Mouse (Mus musculus) intestine, postnatal 0 days (tissue): ENCODE data around the gene Lce1g. TPM values are rescaled to one million over a fixed set of nuclear protein-coding genes. Genes with fewer than 3 reads are reported as not detected.

Experiments
- ATAC-seq: fragments of 200-750 bp; cut with Nextera tagmentation; 2 replicates; pipeline ENCODE4 v1.8.0; 2017; ENCODE audit warnings: mild to moderate bottlenecking, moderate TSS enrichment, moderate library complexity
- H3K27ac ChIP-seq: fragments of 300-500 bp; sonication (generic); 2 replicates; pipeline ENCODE4 v1.5.1; 2014; ENCODE audit warnings: mild to moderate bottlenecking, low read depth, low read length, moderate library complexity
- H3K27me3 ChIP-seq: fragments of 300-500 bp; sonication (generic); replicated peaks from 2 replicates; pipeline ENCODE4 v1.6.1; 2014; ENCODE audit warnings: low read length, mixed read lengths; ENCODE audit not compliant: control insufficient read depth, insufficient read depth
- H3K36me3 ChIP-seq: fragments of 300-500 bp; sonication (generic); 2 replicates; pipeline ENCODE4 v1.6.1; 2014; ENCODE audit warnings: mild to moderate bottlenecking, moderate library complexity; ENCODE audit not compliant: control insufficient read depth, insufficient read depth
- H3K4me1 ChIP-seq: fragments of 300-500 bp; sonication (generic); replicated peaks from 2 replicates; pipeline ENCODE4 v1.6.1; 2014; ENCODE audit warnings: antibody characterized with exemption, low read length, mixed read lengths; ENCODE audit not compliant: control insufficient read depth, insufficient read depth
- H3K4me2 ChIP-seq: fragments of 300-500 bp; sonication (generic); replicated peaks from 2 replicates; pipeline ENCODE4 v1.6.1; 2014; ENCODE audit warnings: low read depth, mild to moderate bottlenecking, moderate library complexity
- H3K4me3 ChIP-seq: fragments of 300-500 bp; sonication (generic); 2 replicates; pipeline ENCODE4 v1.5.1; 2014; ENCODE audit warnings: low read depth, low read length
- H3K9ac ChIP-seq: fragments of 300-500 bp; sonication (generic); 2 replicates; pipeline ENCODE4 v1.6.1; 2014; ENCODE audit warnings: mild to moderate bottlenecking, low read depth, low read length
- H3K9me3 ChIP-seq: fragments of 300-500 bp; sonication (generic); 2 replicates; pipeline ENCODE4 v1.6.1; 2016; ENCODE audit warnings: mixed run types; ENCODE audit not compliant: control insufficient read depth
- CTCF ChIP-seq: sonication (generic); IDR thresholded peaks from 2 replicates; pipeline ENCODE4 v1.5.1; 2016; ENCODE audit warnings: low read depth, mild to moderate bottlenecking, control low read depth, antibody characterized with exemption, moderate library complexity
- whole genome bisulfite sequencing: fragments of 180-500 bp; shearing (Covaris S2); extraction: QIAGEN DNeasy Blood & Tissue Kit; methylation state at CpG from one replicate; pipeline ENCODE4 v1.1.7; 2014; 5-methylcytosine and 5-hydroxymethylcytosine counted together
- polyA plus RNA-seq: library from polyadenylated mRNA; unstranded; fragments of >200 nt; fragmentation: Nextera tagmentation; extraction: Ambion mirVana; gene quantifications from 2 replicates; pipeline ENCODE4 v1.2.1, GENCODE M21; 2015

Gene Lce1g
- polyA plus RNA-seq, 1 experiment from 2014 or later, result not detected

DNA sequence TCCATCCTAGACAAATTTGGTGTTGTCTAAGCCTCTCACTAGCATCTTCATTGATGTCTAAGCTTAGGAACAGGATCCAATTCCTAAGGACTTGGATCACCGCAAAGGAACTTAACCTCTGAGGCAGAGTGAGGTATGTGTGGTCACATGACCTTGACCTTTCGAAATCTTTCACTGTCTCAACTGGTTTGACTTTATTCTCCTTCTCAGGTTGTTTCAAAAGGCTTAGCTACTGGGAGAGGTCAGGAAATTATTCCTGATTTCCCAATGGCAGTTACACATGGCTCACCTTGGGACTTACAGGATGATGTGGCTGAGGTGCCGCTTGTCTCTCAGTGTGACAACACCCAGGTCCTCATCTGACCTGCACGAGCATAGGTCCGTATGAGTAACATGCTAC lies 29.5 kb downstream of the Lce1g start:
- Histone ChIP-seq H3K36me3 (no peaks in the 10 kb centered on the region), H3K4me1 (no peaks in the 10 kb centered on the region), H3K9ac (no peak overlapping the region), H3K9me3 (no peaks in the 10 kb centered on the region), H3K4me3 (no peak overlapping the region), H3K27ac (no peak overlapping the region), H3K27me3 (no peaks in the 10 kb centered on the region), H3K4me2 (no peak overlapping the region)
- TF ChIP-seq CTCF, result no peak
- no peak for ATAC-seq
- WGBS, result 80% methylated on average over 5 of the region's 5 CpGs

DNA sequence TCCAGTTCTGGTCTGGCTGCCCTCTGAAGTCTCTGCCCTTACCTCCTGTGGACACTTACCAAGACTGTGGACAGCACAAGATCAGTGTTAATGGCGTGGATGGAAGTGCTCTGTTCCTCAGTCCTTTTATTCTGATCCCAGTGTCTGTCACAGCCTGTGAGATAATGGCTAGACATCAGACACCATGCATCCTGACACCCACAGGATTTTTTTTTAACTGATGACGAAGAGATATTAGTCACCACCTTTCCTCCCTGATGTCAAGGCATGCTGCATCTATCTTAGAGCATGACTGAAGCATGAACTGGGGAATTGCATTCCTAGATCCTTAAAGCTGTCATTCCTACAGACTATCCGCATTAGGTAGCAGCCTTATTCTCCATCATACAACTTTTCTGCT lies 31.9 kb downstream of the Lce1g start, which contains the start of gene Lce1f:
Gene Lce1f, minus strand, starts transcription at position 101 of the 400 bp plus-strand sequence.
- H3K9ac ChIP-seq, result no peak within 1 kb of the TSS
- H3K27me3 ChIP-seq, result no peaks in the 10 kb centered on the region
- ATAC-seq, result no peak
- no peaks in the 10 kb centered on the region for H3K4me1 ChIP-seq
- 67% methylated on average over 3 of the region's 3 CpGs for WGBS
- H3K36me3 ChIP-seq, result no peaks in the 10 kb centered on the region
- no peak within 1 kb of the TSS for H3K4me3 ChIP-seq
- no peak within 1 kb of the TSS for H3K27ac ChIP-seq
- H3K4me2 ChIP-seq, result no peak within 1 kb of the TSS
- no peaks in the 10 kb centered on the region for H3K9me3 ChIP-seq
- TF ChIP-seq CTCF, result no peak

DNA sequence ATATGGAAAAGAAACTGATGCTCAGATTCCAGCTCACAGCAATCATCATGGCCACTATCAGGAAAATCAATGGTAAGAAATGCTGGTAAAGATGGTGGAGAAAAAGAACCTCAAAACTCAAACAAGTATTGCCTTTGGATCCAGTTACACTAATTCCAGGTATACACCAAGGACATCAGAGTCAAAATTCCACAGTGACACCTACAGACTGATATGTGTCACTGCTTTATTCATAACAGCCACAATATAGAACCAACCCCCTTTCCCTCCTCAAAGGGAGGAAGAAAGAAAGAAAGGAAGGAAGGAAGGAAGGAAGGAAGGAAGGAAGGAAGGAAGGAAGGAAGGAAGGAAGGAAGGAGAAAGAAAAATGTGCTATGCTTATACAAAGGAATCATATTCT lies 37.0 kb downstream of the Lce1g start:
- Histone ChIP-seq H3K27me3 (no peaks in the 10 kb centered on the region), H3K36me3 (no peaks in the 10 kb centered on the region), H3K9me3 (no peaks in the 10 kb centered on the region), H3K4me2 (no peak overlapping the region), H3K4me1 (no peaks in the 10 kb centered on the region), H3K27ac (no peak overlapping the region), H3K4me3 (no peak overlapping the region), H3K9ac (no peak overlapping the region)
- peak; percentile 47 for TF ChIP-seq CTCF
- no peak for ATAC-seq

DNA sequence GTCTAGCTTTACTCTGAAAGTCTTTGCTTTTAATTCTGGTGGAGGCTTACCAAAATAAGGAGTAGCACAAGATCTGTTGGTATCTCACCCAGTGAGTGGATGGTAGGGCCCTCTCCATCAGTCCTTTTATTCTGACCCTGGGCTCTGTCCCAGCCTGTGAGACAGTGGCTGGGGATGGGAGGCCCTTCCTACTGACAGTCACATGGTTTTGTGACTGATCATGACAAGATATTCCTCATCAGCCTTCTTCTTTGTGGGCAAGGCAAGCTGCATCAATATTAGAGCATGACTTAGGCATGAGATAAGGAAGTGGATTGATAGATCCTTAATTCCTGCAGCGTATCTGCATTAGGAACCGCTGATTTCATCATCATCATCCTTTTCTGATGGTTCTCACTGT lies 43.2 kb downstream of the Lce1g start, which contains the start of gene Lce1e:
Gene Lce1e, minus strand, starts transcription at position 101 of the 400 bp plus-strand sequence.
- WGBS, result 82% methylated on average over 2 of the region's 2 CpGs
- H3K9ac ChIP-seq, result no peak within 1 kb of the TSS
- H3K27ac ChIP-seq, result no peak within 1 kb of the TSS
- ATAC-seq, result no peak
- TF ChIP-seq CTCF, result no peak
- no peaks in the 10 kb centered on the region for H3K27me3 ChIP-seq
- no peak within 1 kb of the TSS for H3K4me2 ChIP-seq
- H3K4me3 ChIP-seq, result no peak within 1 kb of the TSS
- H3K36me3 ChIP-seq, result no peaks in the 10 kb centered on the region
- H3K4me1 ChIP-seq, result no peaks in the 10 kb centered on the region
- no peaks in the 10 kb centered on the region for H3K9me3 ChIP-seq

Other genes starting within 250 kb of the Lce1g start
- not detected in 2 replicates for gene 2310046K23Rik, start 217.8 kb downstream of the Lce1g start, polyA plus RNA-seq
- 0.47 and 0.80 TPM in 2 replicates for gene Ivl, start 178.6 kb downstream of the Lce1g start, polyA plus RNA-seq
- gene Smcp, start 163.3 kb downstream of the Lce1g start, polyA plus RNA-seq, result 96.4 and 137 TPM in 2 replicates
- 0.18 and 0.34 TPM in 2 replicates for gene 2210017I01Rik, start 144.8 kb downstream of the Lce1g start, polyA plus RNA-seq
- 1.8 and 2.1 TPM in 2 replicates for gene Lce6a, start 130.7 kb downstream of the Lce1g start, polyA plus RNA-seq
- 0.46 and 0.73 TPM in 2 replicates for gene Lce1a1, start 104.0 kb downstream of the Lce1g start, polyA plus RNA-seq
- gene Lce1b, start 95.4 kb downstream of the Lce1g start, polyA plus RNA-seq, result not detected in 2 replicates
- not detected in 2 replicates for gene Lce1a2, start 82.0 kb downstream of the Lce1g start, polyA plus RNA-seq
- not detected in 2 replicates for gene Lce1c, start 73.1 kb downstream of the Lce1g start, polyA plus RNA-seq
- gene Lce1d, start 65.1 kb downstream of the Lce1g start, polyA plus RNA-seq, result not detected in 2 replicates
- gene Lce1e, start 43.3 kb downstream of the Lce1g start, polyA plus RNA-seq, result not detected in 2 replicates
- gene Lce1f, start 32.0 kb downstream of the Lce1g start, polyA plus RNA-seq, result not detected in 2 replicates
- gene Gm38119, start 13.2 kb downstream of the Lce1g start, polyA plus RNA-seq, result not detected in 2 replicates
- not detected in 2 replicates for gene Lce1h, start 12.7 kb upstream of the Lce1g start, polyA plus RNA-seq
- gene Lce1i, start 26.6 kb upstream of the Lce1g start, polyA plus RNA-seq, result not detected in 2 replicates
- not detected in 2 replicates for gene Lce1j, start 38.2 kb upstream of the Lce1g start, polyA plus RNA-seq
- not detected in 2 replicates for gene Lce1k, start 55.6 kb upstream of the Lce1g start, polyA plus RNA-seq
- gene Kprp, start 74.9 kb upstream of the Lce1g start, polyA plus RNA-seq, result not detected in 2 replicates
- not detected in 2 replicates for gene Lce1l, start 98.9 kb upstream of the Lce1g start, polyA plus RNA-seq
- not detected in 2 replicates for gene 2310050C09Rik, start 117.9 kb upstream of the Lce1g start, polyA plus RNA-seq
- gene Lce3a, start 173.9 kb upstream of the Lce1g start, polyA plus RNA-seq, result not detected in 2 replicates
- gene Lce3b, start 180.6 kb upstream of the Lce1g start, polyA plus RNA-seq, result not detected in 2 replicates
- not detected in 2 replicates for gene Lce3c, start 192.1 kb upstream of the Lce1g start, polyA plus RNA-seq
- gene Lce3d, start 205.1 kb upstream of the Lce1g start, polyA plus RNA-seq, result not detected in 2 replicates
- gene Lce3e, start 214.7 kb upstream of the Lce1g start, polyA plus RNA-seq, result not detected in 2 replicates
- not detected in 2 replicates for gene Lce3f, start 239.9 kb upstream of the Lce1g start, polyA plus RNA-seq